Mouse (Mus musculus) adrenal gland (tissue): ENCODE data around the gene Tapbp.

Experiments used
- intact Hi-C: fragments of 180-260 bp; cut with DNase I; formaldehyde crosslinking; loops from one replicate; pipeline ENCODE4 v1.15.1; 2025

Gene Tapbp

DNA sequence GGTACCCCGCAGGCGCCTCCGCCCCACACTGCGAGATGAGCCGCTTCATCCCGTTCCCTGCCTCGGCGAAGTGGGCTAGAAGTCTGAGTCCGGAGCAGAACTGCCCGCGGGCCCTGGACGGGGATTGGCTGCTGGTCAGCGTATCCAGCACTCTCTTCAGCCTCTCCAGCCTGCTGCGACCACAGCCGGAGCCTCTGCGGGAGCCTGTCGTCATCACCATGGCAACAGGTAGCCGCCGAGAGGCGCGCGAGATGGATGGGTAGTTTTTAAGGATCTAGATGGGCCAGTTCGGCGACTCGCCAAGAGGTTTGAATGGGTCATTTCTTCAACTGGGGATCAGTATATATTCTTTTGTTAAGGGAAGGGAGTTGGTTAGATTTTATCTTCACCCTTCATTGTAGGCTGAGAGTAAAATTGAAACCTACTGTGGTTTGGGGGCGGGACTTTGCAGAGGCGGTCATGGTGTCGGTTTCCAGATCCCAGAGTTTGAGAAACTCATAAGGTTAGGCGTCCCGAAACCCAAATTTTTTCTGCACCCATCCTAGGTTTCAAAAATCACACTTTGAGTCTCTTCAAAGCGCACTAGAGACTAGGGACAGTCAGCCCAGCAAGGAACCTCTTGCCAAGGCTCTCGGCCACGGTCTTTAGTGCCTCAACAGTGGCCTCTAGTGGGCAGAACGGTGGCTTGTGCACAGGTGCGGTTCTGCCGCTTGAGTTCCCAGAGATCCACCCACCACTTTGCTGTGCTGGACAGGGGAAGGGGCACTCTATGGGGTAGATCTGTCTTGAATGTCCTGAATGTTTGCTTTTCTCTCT is 4.8 kb downstream of the Tapbp start:
- intact Hi-C loops, result no loop called here

DNA sequence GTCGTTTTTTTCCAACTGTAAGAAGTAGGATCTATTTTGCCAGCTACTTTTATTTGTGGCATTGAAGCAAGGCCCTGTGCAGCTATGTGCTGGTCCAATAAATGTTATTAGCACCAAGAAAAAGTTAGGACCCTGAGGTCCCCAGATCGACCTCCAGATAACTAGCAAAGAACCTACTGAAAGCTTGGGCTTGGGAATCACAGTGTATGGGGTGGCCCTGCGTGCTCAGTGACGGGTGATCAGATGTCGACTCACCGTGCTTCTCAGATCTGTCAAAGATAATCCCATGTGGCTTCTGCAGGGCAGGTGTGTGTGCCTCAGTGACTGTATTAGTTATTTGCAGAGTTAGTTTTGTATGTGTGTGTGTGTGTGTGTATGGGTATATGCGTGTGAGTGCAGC is 5.7 kb downstream of the Tapbp start:
- intact Hi-C loops, result no loop called here

DNA sequence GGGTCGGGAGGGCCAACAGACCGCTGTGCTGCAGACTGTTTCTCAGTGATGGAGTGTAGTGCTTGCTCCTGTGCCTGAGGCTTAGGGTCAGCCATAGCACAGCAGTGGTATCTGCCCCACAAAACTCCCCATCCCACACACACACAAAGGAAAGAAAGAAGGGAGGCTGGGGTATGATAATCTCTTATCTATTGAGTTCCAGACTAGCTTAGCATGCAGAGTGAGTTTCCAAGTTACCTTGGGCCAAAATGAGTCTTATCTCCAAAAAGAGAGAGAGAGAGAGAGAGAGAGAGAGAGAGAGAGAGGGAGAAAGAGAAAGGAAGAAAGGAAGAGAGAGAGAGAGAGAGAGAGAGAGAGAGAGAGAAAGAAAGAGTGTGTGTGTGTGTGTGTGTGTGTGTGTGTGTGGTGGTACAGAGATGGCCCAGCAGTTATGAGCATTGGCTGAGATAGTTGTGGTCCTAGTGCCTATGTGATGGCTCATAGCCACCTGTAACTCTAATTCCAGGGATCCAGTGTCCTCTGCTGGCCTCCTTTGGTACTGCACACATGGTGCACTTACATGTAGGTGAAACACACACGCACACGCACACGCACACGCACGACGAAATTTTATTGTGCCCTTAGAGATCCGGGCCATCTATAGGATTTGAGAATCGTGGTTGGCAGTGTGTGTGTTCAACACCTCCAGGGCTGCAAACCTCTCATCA is 9.0 kb downstream of the Tapbp start:
- intact Hi-C loops, result no loop called here

DNA sequence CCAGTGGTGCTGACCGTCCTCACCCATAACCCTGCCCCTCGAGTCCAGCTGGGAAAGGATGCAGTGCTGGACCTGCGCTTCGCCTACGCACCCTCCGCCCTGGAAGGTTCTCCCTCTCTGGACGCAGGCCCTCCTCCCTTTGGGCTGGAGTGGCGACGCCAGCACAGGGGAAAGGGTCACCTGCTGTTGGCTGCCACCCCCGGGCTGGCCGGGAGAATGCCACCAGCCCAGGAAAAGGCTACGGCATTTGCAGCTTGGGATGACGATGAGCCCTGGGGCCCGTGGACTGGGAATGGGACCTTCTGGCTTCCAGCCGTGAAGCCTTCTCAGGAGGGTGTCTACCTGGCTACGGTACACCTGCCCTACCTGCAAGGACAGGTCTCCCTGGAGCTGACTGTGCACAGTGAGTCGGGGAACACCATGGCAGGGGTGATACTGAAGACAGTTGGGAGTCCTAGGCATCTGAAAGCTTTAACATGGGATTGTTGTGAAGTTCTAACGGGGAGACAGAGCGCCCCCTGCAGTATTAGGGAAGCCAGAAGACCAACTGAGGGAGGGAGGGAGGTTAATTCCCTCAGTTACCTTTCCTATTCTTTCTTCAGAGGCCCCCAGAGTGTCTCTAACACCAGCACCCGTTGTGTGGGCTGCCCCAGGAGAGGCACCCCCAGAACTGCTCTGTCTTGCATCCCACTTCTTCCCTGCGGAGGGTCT is 9.9 kb downstream of the Tapbp start:
- intact Hi-C loops, result no loop called here

DNA sequence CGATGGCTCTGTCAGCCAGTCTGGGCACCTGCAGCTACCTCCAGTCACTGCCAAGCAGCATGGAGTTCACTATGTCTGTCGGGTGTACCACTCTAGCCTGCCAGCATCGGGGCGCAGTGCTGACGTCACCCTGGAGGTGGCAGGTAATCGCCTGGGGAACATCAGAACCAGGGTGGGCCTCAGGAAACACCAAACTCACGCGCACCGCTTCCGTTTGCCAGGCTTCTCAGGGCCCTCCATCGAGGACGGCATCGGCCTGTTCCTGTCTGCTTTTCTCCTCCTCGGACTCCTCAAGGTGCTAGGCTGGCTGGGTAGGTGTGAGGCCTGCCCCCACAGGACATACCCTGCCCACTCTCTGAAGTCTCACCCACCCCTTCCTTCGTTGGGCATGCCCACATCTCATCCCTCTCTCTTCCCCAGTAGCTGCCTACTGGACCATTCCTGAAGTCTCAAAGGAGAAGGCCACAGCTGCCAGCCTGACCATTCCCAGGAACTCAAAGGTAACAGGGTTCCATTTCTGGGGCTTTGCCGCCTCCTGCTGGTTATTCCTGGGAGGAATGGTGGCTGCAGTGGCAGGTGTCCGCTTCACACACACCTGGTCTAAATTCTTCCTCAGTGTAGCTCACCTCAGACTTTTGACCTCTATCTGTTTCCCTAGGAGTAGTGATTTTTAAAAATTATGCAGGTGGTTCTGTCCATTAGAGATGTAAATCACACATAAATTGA is 10.7 kb downstream of the Tapbp start:
- intact Hi-C loops, result no loop called here

DNA sequence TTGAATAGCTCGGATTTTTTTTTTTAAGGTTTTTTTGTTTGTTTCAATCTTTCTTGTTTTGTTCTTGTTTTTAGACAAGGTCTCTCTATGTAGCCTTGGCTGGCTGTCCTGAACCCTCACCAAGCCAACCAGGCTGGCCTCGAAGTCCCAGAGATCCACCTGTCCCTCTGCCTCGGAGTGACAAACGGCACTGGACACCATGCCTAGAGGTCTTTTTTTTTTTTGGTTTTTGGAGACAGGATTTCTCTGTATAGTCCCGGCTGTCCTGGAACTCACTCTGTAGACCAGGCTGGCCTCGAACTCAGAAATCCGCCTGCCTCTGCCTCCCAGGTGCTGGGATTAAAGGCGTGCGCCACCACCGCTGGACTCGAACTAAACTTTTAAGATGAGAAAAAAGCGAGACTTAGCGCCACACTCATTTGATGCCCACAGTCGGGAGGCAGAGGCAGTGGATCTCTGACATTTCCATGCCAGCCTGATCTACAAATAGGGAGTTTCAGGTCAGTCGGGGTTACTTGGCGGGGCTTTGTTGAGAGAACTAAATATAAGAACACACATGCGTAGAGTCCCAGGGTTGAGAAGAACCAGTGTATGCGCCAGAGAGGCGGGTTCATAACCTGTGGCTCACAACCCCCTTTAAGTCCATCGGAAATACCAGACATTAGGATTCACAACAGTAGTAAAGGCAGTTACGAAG is 12.7 kb downstream of the Tapbp start:
- intact Hi-C loops, result no loop called here

DNA sequence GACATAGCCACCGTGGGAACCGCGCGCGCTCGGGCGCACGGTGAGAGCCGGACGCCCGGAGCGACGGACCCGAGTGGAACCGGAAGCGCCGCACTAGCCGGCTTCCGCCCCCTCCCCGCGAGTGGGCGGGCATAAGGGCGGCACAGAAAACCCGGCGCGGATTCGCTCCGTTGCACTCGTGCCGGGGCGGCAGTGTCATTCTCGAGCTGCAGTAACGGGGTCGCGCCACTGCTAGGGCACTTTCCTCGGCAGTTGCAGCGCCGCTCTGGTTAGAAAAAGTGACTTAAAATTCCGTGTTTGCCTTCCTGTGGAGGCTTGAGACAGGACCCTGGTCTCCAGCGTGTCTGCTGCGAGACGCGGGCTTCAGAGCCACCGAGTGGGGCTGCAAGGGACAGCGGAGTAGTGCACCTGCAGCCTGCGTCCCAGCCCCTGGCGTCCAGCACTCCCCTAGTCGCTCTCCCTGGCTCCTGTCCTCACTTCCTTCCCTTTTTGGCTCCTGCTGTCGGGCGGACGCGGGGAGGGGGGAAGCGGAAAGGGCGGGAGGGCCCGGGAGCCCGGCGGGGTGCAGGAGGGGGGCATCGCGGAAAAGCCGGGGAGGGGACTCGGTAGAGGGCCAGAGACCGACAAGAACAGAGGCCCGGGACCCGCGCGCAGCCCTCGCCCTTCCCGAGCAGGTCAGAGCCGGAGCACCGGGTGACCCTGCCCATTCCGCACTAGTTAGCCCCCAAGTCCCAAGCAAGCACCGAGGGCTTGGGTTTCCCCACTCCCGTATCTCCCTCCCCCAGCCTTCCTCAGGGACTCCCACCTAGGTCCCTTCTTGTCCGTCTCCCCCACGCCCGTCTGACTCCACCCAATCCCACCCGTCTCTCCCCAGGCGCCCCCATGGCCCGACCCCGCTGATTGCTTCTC is 13.9 kb downstream of the Tapbp start, which contains the start of gene Rgl2:
TSS of gene Rgl2 (plus strand) at position 173 of the 909 bp plus-strand sequence.
- intact Hi-C loops, result no loop called here

DNA sequence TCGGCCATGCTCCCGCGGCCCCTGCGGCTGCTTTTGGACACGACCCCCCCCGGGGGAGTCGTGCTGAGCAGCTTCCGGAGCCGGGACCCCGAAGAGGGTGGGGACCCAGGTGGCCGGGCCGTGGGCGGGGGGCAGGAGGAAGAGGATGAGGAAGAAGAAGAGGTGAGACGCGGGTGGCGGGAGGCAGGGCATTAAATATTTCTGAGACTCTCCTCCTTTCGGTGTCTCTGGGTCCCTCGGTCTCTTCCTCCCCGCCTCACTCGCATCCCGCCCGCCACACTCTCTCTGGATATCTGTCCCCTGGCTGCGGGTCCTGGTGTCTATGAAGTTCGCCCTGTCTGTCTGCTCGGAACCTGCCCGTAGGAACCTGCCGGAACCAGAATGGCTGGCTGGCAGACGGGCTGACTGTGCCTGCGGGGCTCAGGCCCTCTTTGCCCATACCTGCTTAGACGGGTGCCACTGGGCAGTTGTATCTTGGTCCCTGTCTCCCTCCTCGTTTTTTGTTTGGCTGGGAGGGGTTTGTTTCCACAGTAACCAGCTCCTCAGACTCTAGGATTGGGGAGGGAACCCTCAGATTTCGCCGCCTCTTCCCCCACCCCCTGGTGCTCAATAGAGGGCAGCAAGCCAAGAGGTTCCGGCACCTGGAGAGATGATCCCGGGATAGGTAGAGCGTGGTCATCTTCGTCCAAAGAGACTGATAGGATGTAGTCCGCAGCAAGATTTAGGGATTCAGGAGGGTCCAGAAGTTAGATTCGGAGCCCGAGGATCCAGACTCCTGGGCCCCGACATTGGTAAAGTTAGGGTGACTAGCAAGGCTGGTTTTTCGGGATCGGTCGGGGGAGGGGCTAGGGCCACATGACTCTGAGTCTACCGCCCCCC is 14.8 kb downstream of the Tapbp start:
- intact Hi-C loops, result no loop called here

DNA sequence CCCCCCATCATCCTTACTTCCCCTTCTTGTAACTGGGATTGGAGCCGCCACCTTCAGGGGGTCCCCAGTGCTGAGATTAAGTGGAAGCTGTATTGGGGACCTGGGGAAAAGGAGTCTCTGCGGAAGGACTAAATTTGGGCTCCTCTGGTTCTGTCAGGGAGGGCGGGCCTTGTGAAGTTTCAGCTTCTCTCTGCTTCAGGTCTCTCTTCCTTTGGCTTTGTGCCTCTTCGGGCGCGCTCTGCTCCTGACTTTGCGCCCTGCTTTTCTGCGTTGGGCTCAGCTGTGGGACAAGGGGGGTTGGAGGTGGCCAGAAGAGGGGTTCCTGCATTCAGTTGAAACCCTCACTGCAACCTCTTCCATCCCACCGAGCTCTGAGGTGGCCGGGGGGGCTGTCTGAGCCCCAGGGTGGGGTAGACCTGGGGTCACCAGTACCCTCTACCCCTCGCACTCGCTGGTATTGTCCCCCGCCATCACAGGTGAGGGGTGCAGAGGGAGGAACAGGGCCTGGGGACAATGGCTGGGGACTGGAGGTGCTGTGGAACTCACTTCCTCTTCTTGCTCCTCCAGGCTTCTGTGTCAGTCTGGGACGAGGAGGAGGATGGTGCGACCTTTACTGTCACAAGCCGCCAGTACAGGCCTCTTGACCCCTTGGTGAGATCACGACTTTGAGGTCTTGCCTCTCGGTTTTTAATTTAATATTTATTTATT is 15.6 kb downstream of the Tapbp start:
- intact Hi-C loops, result no loop called here

DNA sequence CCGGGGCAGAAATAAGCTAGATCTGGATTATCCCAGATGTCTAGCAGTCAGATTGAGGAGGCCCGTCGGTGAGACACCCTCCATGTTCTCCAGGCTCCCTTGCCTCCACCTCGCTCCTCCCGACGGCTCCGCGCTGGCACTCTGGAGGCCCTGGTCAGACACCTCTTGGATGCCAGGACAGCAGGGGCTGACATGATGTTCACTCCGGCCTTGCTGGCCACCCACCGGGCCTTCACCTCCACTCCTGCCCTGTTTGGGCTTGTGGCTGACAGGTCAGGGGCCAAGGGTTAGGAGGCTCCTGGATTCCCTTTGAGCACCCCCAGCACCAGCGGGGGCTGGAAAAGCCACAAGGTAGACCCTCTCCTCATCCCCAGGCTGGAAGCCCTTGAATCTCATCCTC is 16.2 kb downstream of the Tapbp start:
- intact Hi-C loops, result no loop called here

DNA sequence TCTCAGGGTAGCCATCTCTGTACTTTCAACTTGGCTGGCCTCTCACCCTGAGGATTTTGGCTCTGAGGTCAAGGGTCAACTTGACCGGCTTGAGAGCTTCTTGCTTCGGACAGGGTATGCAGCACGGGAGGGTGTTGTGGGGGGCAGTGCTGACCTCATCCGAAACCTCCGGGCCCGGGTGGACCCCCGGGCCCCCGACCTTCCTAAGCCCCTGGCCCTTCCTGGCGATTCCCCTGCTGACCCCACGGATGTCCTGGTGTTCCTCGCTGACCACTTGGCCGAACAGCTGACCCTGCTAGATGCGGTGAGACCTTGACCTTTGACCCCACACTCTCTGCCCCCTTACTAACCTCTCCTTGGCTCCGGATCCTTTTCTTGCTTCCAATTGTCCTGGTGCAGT is 16.7 kb downstream of the Tapbp start:
- intact Hi-C loops, result no loop called here

DNA sequence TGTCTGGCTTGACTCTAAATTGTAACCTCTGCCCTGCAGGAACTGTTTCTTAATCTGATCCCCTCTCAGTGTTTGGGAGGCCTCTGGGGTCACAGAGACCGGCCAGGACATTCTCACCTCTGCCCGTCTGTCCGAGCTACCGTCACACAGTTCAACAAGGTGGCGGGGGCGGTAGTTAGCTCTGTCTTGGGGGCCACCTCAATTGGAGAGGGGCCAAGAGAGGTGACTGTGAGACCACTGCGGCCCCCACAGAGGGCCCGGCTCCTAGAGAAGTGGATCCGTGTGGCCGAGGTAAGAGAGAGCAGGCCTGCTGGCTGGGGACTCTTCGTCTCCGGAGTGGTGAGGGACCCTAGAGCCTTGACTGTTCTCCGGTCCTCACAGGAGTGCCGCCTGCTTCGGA is 17.3 kb downstream of the Tapbp start:
- intact Hi-C loops, result no loop called here

DNA sequence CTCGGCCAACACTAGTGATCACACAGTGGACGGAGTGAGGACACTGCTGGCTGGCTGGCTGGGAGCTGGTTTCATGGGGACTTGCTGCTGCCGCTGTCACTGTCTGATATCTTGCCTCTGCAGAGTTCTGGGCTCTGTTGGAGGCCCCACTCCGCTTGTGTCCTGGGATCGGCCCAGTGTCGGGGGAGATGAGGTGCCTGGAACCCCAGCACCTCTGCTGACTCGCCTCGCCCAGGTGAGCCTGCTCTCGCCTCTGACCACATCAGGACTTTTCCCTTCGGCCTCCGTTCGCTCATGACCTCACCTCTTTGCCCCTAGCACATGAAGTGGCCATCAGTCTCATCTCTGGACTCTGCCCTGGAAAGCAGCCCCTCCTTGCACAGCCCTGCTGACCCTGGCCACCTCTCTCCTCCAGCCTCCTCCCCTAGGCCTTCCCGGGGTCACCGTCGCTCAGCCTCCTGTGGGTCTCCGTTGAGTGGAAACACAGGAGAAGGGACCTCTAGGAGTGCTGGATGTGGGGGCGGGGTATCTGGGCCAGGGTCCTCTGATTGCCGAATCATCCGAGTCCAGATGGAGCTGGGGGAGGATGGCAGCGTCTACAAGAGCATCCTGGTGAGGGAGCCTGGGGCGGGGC is 19.8 kb downstream of the Tapbp start:
- intact Hi-C loops, result no loop called here

DNA sequence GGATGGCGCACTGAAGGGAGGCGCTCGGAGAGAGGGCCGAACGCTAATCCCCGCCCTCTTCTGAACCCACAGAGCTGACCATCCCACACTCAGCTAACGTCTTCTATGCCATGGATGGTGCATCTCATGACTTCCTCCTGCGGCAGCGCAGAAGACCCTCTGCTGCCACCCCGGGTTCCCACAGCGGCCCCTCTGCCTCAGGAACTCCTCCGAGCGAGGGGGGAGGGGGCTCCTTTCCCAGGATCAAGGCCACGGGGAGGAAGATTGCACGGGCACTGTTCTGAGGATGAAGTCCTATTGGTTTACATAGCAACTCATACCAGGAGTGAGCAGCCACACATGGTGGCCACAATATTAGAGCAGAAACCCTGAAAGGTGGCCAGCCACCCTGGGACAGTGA is 21.3 kb downstream of the Tapbp start:
- intact Hi-C loops, result no loop called here

DNA sequence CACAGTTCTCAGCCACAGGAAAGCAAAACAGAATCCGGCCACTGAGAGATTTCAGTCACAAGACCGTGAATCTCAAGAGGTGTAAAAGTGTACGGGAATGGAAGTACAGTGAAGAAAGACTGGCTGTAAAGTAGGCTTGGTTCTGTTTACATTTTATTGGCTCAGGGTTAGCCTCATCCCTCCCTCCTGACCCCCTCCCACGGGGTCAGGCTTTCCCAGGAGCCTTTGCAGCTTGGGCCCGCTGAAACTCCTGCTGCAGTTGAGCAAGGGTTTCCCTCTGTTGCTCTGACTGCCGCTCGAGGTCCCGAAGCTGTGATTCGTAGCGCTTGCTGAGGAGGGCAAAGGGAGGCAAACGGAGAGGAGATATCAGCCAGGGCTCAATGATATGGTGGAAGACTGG is 23.1 kb downstream of the Tapbp start:
- intact Hi-C loops, result no loop called here

DNA sequence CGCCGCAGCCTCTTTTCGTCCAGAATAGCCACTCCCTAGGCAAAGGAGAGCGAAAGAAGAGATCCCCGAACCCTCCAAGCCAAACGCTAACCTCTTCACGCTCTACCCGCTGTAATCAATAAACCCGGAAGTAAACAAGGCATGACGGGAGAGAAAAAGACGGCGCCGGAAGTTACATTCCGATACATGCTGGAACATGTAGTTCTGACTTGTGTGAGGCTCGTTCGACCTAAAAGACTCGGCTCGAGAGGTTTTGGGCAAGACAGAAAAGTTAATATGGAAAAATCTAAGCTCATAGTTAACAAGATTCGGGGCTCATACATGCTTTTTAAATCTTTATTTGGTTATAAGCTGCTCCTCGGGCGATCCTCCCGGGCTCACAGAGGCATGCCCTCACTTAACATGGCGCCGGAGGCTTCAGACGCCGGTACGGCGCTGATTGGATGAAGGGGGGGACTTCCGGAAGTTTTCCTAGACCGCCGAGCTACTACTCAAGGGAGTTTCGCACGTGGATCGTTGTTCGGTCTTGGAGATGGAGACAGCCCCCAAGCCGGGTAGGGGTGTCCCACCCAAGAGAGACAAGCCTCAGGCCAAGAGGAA is 24.6 kb downstream of the Tapbp start, which contains the start of the genes Pfdn6 and Wdr46:
TSS of gene Pfdn6 (minus strand) at position 138 of the 600 bp plus-strand sequence.
TSS of gene Wdr46 (plus strand) at position 455 of the 600 bp plus-strand sequence.
- intact Hi-C loops, result no loop called here

DNA sequence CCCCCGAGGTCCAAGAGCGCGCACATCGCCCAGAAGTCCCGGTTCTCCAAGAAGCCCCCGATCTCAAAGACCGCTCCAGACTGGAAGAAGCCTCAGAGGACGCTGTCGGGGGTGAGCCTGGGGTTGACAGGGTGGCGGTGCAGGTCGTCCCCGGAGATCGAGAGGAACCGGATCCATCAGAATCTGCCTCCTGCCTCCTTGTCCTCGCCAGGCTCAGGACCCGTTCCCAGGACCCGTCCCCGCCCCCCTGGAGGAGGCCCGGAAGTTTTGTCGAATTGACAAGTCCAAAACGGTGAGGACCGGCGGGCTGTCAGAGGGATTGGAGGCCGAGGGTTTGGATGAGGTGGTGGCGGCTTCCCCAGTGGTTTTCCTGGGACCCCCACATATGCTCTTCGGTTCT is 25.3 kb downstream of the Tapbp start:
- intact Hi-C loops, result no loop called here
